Mouse (Mus musculus): Measurements from ENCODE around the gene Sdk2.

Sdk2 gene

GRCm38 (mm10) chr11:113789101-113789500 lies 277.7 kb downstream of the Sdk2 start:
- no peak for DNase-seq (ENCODE audit: low read depth, low spot score)

GRCm38 (mm10) chr11:113788183-113788789 lies 278.6 kb downstream of the Sdk2 start:
- DNase-seq (ENCODE audit: low read depth, low spot score) = no peak

GRCm38 (mm10) chr11:113787432-113788182 lies 279.2 kb downstream of the Sdk2 start:
- no peak for DNase-seq (ENCODE audit: low read depth, low spot score)

- DNase-seq (ENCODE audit: low read depth, low spot score) = no peak
Observed at GRCm38 (mm10) chr11:113787009-113787408, 279.8 kb downstream of the Sdk2 start.

GRCm38 (mm10) chr11:113786395-113786794 lies 280.5 kb downstream of the Sdk2 start:
- no peak for DNase-seq (ENCODE audit: low read depth, low spot score)

GRCm38 (mm10) chr11:113785406-113786171 lies 281.3 kb downstream of the Sdk2 start:
- DNase-seq (ENCODE audit: low read depth, low spot score) = peak; percentile 76

- DNase-seq (ENCODE audit: low read depth, low spot score) = no peak
Observed at GRCm38 (mm10) chr11:113784656-113785396, 282.0 kb downstream of the Sdk2 start.

- no peak for DNase-seq (ENCODE audit: low read depth, low spot score)
Observed at GRCm38 (mm10) chr11:113782496-113782895, 284.4 kb downstream of the Sdk2 start.

GRCm38 (mm10) chr11:113782006-113782405 lies 284.8 kb downstream of the Sdk2 start:
- no peak for DNase-seq (ENCODE audit: low read depth, low spot score)

- no peak for DNase-seq (ENCODE audit: low read depth, low spot score)
Observed at GRCm38 (mm10) chr11:113779680-113780041, 287.2 kb downstream of the Sdk2 start.

- no peak for DNase-seq (ENCODE audit: low read depth, low spot score)
Observed at GRCm38 (mm10) chr11:113778733-113779679, 287.8 kb downstream of the Sdk2 start.

GRCm38 (mm10) chr11:113777878-113778464 lies 288.9 kb downstream of the Sdk2 start:
- DNase-seq (ENCODE audit: low read depth, low spot score) = no peak

GRCm38 (mm10) chr11:113776851-113777511 lies 289.9 kb downstream of the Sdk2 start:
- no peak for DNase-seq (ENCODE audit: low read depth, low spot score)

GRCm38 (mm10) chr11:113774773-113775172 lies 292.1 kb downstream of the Sdk2 start:
- DNase-seq (ENCODE audit: low read depth, low spot score) = no peak

GRCm38 (mm10) chr11:113773191-113773590 lies 293.7 kb downstream of the Sdk2 start:
- DNase-seq (ENCODE audit: low read depth, low spot score) = no peak

GRCm38 (mm10) chr11:113771187-113771586 lies 295.7 kb downstream of the Sdk2 start:
- no peak for DNase-seq (ENCODE audit: low read depth, low spot score)

GRCm38 (mm10) chr11:113768356-113768755 lies 298.5 kb downstream of the Sdk2 start:
- no peak for DNase-seq (ENCODE audit: low read depth, low spot score)

GRCm38 (mm10) chr11:113767285-113767684 lies 299.6 kb downstream of the Sdk2 start:
- DNase-seq (ENCODE audit: low read depth, low spot score) = no peak

- no peak for DNase-seq (ENCODE audit: low read depth, low spot score)
Observed at GRCm38 (mm10) chr11:113766284-113766985, 300.4 kb downstream of the Sdk2 start.
